Mouse (Mus musculus): ENCODE results near the gene Gm6657. TPM values are rescaled to one million over a fixed set of nuclear protein-coding genes. Genes with fewer than 3 reads are reported as not detected.

Gm6657 gene
- polyA plus RNA-seq, 1 experiment from 2014 or later, result not detected

Other genes with a start within 250 kb of the Gm6657 start
- 5.0 and 5.3 TPM in 2 replicates for gene Gphn, start 32.1 kb downstream of the Gm6657 start, polyA plus RNA-seq (2015; fragmentation: Nextera tagmentation; extraction: Ambion mirVana)